In genomic region chr9:71216036-71216995, GRCm38 (mm10) we compare ENCODE assay signal across 8 mouse cellular contexts. TPM values are rescaled to one million over a fixed set of nuclear protein-coding genes. Genes with fewer than 3 reads are reported as not detected.
A peak's percentile ranks its signal among the peaks of the same experiment; 100 is the strongest.
DNase-seq lines count a peak whose midpoint lies in the region; ATAC-seq and TF ChIP-seq lines count a peak whose summit lies in the region.

No protein-coding gene starts in this region.

- peak overlapping the region; percentile 86 for H3K4me2 ChIP-seq in embryonic facial prominence, embryonic 15.5 days (replicated peaks)
- H3K4me2 ChIP-seq in heart, postnatal 0 days (ENCODE audit: low read depth, low read length), result peak overlapping the region; percentile 66
- peak overlapping the region; percentile 75 for H3K4me2 ChIP-seq in kidney, postnatal 0 days (ENCODE audit: low read length)
- H3K4me2 ChIP-seq in stomach, embryonic 16.5 days (ENCODE audit: low read depth, low read length), result peak overlapping the region; percentile 63

- H3K27ac ChIP-seq in embryonic facial prominence, embryonic 15.5 days (replicated peaks), result no peak overlapping the region
- H3K27ac ChIP-seq in heart, postnatal 0 days (ENCODE audit: low read depth), result no peak overlapping the region
- H3K27ac ChIP-seq in kidney, postnatal 0 days, result peak overlapping the region; percentile 75; the same call in 1 of the 2 replicates
- no peak overlapping the region for H3K27ac ChIP-seq in midbrain, embryonic 10.5 days (replicated peaks)
- no peak overlapping the region; the same call in 1 of the 2 replicates for H3K27ac ChIP-seq in stomach, embryonic 16.5 days (ENCODE audit: low read length)

- H3K27me3 ChIP-seq in embryonic facial prominence, embryonic 15.5 days, result peaks cover 64% of the 10 kb centered on the region
- H3K27me3 ChIP-seq in heart, postnatal 0 days (ENCODE audit: control insufficient read depth, insufficient read depth, low read length), result peaks cover 78% of the 10 kb centered on the region
- no peaks in the 10 kb centered on the region for H3K27me3 ChIP-seq in kidney, postnatal 0 days (ENCODE audit: insufficient read depth, low read length)
- peaks cover 77% of the 10 kb centered on the region for H3K27me3 ChIP-seq in midbrain, embryonic 10.5 days (ENCODE audit: low read depth, poor library complexity, severe bottlenecking)
- peaks cover 26% of the 10 kb centered on the region for H3K27me3 ChIP-seq in stomach, embryonic 16.5 days (ENCODE audit: control insufficient read depth, insufficient read depth, low read length)

- no peak for ATAC-seq in embryonic facial prominence, embryonic 15.5 days (ENCODE audit: insufficient number of reproducible peaks, low FRiP score, low TSS enrichment, low read depth)
- peak; percentile 12; the same call in 1 of the 2 replicates for ATAC-seq in heart, postnatal 0 days (ENCODE audit: insufficient read depth, low read depth)
- ATAC-seq in kidney, postnatal 0 days (replicated peaks; ENCODE audit: low FRiP score, low read depth), result peak; percentile 57
- peak; percentile 26; the same call in 1 of the 2 replicates for ATAC-seq in stomach, embryonic 16.5 days (ENCODE audit: insufficient read depth, low FRiP score)

- no peak for TF ChIP-seq EP300 in heart, postnatal 0 days (IDR thresholded peaks at IDR 0.05; ENCODE audit: low read depth)

- H3K4me3 ChIP-seq in embryonic facial prominence, embryonic 15.5 days (replicated peaks), result peak overlapping the region; percentile 43
- peak overlapping the region; percentile 51 for H3K4me3 ChIP-seq in heart, postnatal 0 days (ENCODE audit: low read depth, low read length)
- peak overlapping the region; percentile 66 for H3K4me3 ChIP-seq in kidney, postnatal 0 days (replicated peaks; ENCODE audit: low read depth, low read length)
- H3K4me3 ChIP-seq in midbrain, embryonic 10.5 days, result peak overlapping the region; percentile 53
- peak overlapping the region; percentile 56 for H3K4me3 ChIP-seq in stomach, embryonic 16.5 days (replicated peaks; ENCODE audit: low read length)

- H3K9me3 ChIP-seq in embryonic facial prominence, embryonic 15.5 days (replicated peaks), result no peaks in the 10 kb centered on the region
- H3K9me3 ChIP-seq in heart, postnatal 0 days (replicated peaks; ENCODE audit: control insufficient read depth, low read length), result no peaks in the 10 kb centered on the region
- no peaks in the 10 kb centered on the region for H3K9me3 ChIP-seq in kidney, postnatal 0 days (replicated peaks; ENCODE audit: low read length)
- no peaks in the 10 kb centered on the region for H3K9me3 ChIP-seq in midbrain, embryonic 10.5 days (replicated peaks)
- H3K9me3 ChIP-seq in stomach, embryonic 16.5 days (replicated peaks; ENCODE audit: control insufficient read depth, low read length), result no peaks in the 10 kb centered on the region

- DNase-seq in urinary bladder, adult 18-20 months (ENCODE audit: low spot score in 2 of 2), result peak; percentile 3 to 57
- no peak for DNase-seq in urinary bladder, postnatal 10 days (ENCODE audit: low spot score)
- peak; percentile 24 for DNase-seq in heart, postnatal 0 days (ENCODE audit: low spot score)
- peak; percentile 61 for DNase-seq in kidney, postnatal 0 days (ENCODE audit: low spot score)
- peak; percentile 60 for DNase-seq in midbrain, embryonic 10.5 days (ENCODE audit: low spot score)
- no peak for DNase-seq in left cerebral cortex, adult 9 months (ENCODE audit: low spot score in 2 of 2)

- peaks cover 17% of the 10 kb centered on the region for H3K4me1 ChIP-seq in embryonic facial prominence, embryonic 15.5 days
- H3K4me1 ChIP-seq in heart, postnatal 0 days (ENCODE audit: control insufficient read depth, insufficient read depth), result no peaks in the 10 kb centered on the region
- H3K4me1 ChIP-seq in kidney, postnatal 0 days (replicated peaks; ENCODE audit: insufficient read depth, low read length), result no peaks in the 10 kb centered on the region; the same call in 1 of the 2 replicates
- H3K4me1 ChIP-seq in midbrain, embryonic 10.5 days, result peaks cover 16% of the 10 kb centered on the region
- peaks cover 4% of the 10 kb centered on the region for H3K4me1 ChIP-seq in stomach, embryonic 16.5 days (ENCODE audit: control insufficient read depth, insufficient read depth, low read length)

- peak overlapping the region; percentile 23 for H3K9ac ChIP-seq in embryonic facial prominence, embryonic 15.5 days
- H3K9ac ChIP-seq in heart, postnatal 0 days (replicated peaks; ENCODE audit: low read depth, low read length), result peak overlapping the region; percentile 40
- H3K9ac ChIP-seq in kidney, postnatal 0 days (ENCODE audit: low read depth, low read length), result peak overlapping the region; percentile 73
- peak overlapping the region; percentile 72 for H3K9ac ChIP-seq in stomach, embryonic 16.5 days (ENCODE audit: low read length)

- under 1% methylated on average over 57 of the region's 57 CpGs for WGBS in embryonic facial prominence, embryonic 15.5 days
- under 1% methylated on average over 57 of the region's 57 CpGs for WGBS in heart, postnatal 0 days
- WGBS in kidney, postnatal 0 days, result under 1% methylated on average over 57 of the region's 57 CpGs
- WGBS in midbrain, embryonic 10.5 days, result 1% methylated on average over 57 of the region's 57 CpGs
- 1% methylated on average over 57 of the region's 57 CpGs for WGBS in stomach, embryonic 16.5 days

- H3K36me3 ChIP-seq in embryonic facial prominence, embryonic 15.5 days, result no peaks in the 10 kb centered on the region
- H3K36me3 ChIP-seq in heart, postnatal 0 days (replicated peaks; ENCODE audit: control insufficient read depth, insufficient read depth, low read length), result no peaks in the 10 kb centered on the region
- no peaks in the 10 kb centered on the region for H3K36me3 ChIP-seq in kidney, postnatal 0 days (ENCODE audit: insufficient read depth, low read length)
- no peaks in the 10 kb centered on the region for H3K36me3 ChIP-seq in midbrain, embryonic 10.5 days
- H3K36me3 ChIP-seq in stomach, embryonic 16.5 days (ENCODE audit: control insufficient read depth, insufficient read depth, low read length), result no peaks in the 10 kb centered on the region

- no peak for TF ChIP-seq CTCF in heart, postnatal 0 days (IDR thresholded peaks at IDR 0.05; ENCODE audit: low read depth)
- no peak for TF ChIP-seq CTCF in kidney, postnatal 0 days (IDR thresholded peaks at IDR 0.05; ENCODE audit: low read depth)

RNA-seq across cellular contexts. Expression of gene Aldh1a2, which starts 0.7 kb away (rescaled TPM):
- 26.0 and 31.8 TPM in 2 replicates for polyA plus RNA-seq in embryonic facial prominence, embryonic 15.5 days (2015; fragmentation: Nextera tagmentation; extraction: Ambion mirVana)
- total RNA-seq in heart, postnatal 0 days (2014; rRNA removed; ENCODE audit: low replicate concordance), result 21.3 and 26.6 TPM in 2 replicates
- 25.7 and 26.2 TPM in 2 replicates for polyA plus RNA-seq in heart, postnatal 0 days (2015; fragmentation: Nextera tagmentation; extraction: Ambion mirVana)
- 177 and 178 TPM in 2 replicates for polyA plus RNA-seq in kidney, postnatal 0 days (2015; fragmentation: Nextera tagmentation; extraction: Ambion mirVana)
- 0.57 and 0.81 TPM in 2 replicates for polyA plus RNA-seq in midbrain, embryonic 10.5 days (2016; fragmentation: Nextera tagmentation; extraction: Ambion mirVana)
- polyA plus RNA-seq in stomach, embryonic 16.5 days (2015; fragmentation: Nextera tagmentation; extraction: Ambion mirVana), result 91.0 and 104 TPM in 2 replicates

RNA-seq across cellular contexts. Expression of gene Aqp9, which starts 47.8 kb away (rescaled TPM):
- polyA plus RNA-seq in embryonic facial prominence, embryonic 15.5 days (2015; fragmentation: Nextera tagmentation; extraction: Ambion mirVana), result 1.3 and 1.5 TPM in 2 replicates
- 1.1 TPM in 1 of 2 replicates, not detected in the other for total RNA-seq in heart, postnatal 0 days (2014; rRNA removed; ENCODE audit: low replicate concordance)
- polyA plus RNA-seq in heart, postnatal 0 days (2015; fragmentation: Nextera tagmentation; extraction: Ambion mirVana), result 0.15 TPM in 1 of 2 replicates, not detected in the other
- 0.04 and 0.29 TPM in 2 replicates for polyA plus RNA-seq in kidney, postnatal 0 days (2015; fragmentation: Nextera tagmentation; extraction: Ambion mirVana)
- 0.05 and 0.14 TPM in 2 replicates for polyA plus RNA-seq in midbrain, embryonic 10.5 days (2016; fragmentation: Nextera tagmentation; extraction: Ambion mirVana)
- 0.84 and 0.95 TPM in 2 replicates for polyA plus RNA-seq in stomach, embryonic 16.5 days (2015; fragmentation: Nextera tagmentation; extraction: Ambion mirVana)

Comparison
In these comparisons a context has a peak if more than half of its experiments do, and no peak if none do; other contexts are left out.
1. DNase-seq: peak in urinary bladder, adult 18-20 months (2 of 2), heart, postnatal 0 days (single experiment), kidney, postnatal 0 days (single experiment) and midbrain, embryonic 10.5 days (single experiment); none in urinary bladder, postnatal 10 days (single experiment) and left cerebral cortex, adult 9 months (0 of 2).
2. H3K9ac ChIP-seq: peak in every context shown above with its lines; median percentile 73 in kidney, postnatal 0 days; 72 in stomach, embryonic 16.5 days; 40 in heart, postnatal 0 days; 23 in embryonic facial prominence, embryonic 15.5 days.
3. RNA of gene Aldh1a2, which starts 0.7 kb away (polyA plus RNA-seq): 177 to 178 TPM in kidney, postnatal 0 days, 91.0 to 104 TPM in stomach, embryonic 16.5 days, 26.0 to 31.8 TPM in embryonic facial prominence, embryonic 15.5 days and 25.7 to 26.2 TPM in heart, postnatal 0 days; 0.57 to 0.81 TPM in midbrain, embryonic 10.5 days; every median in the first group is over 10 times any median in the second.
4. Peak in every context shown above with its lines, with median percentiles within 50 percentile points of each other: H3K4me2 ChIP-seq and H3K4me3 ChIP-seq.